Mouse (Mus musculus): Measurements from ENCODE around the gene Grik4.

Gene Grik4

GRCm38 (mm10) chr9:42670619-42671018, 273.7 kb downstream of the Grik4 start:
- no peak for DNase-seq (ENCODE audit: low read depth)

GRCm38 (mm10) chr9:42661481-42661880, 282.8 kb downstream of the Grik4 start:
- no peak for DNase-seq (ENCODE audit: low read depth)

- peak; percentile 2 for DNase-seq (ENCODE audit: low read depth)
Measured at GRCm38 (mm10) chr9:42652756-42653155, 291.5 kb downstream of the Grik4 start.

GRCm38 (mm10) chr9:42652309-42652708, 292.0 kb downstream of the Grik4 start:
- DNase-seq (ENCODE audit: low read depth): no peak

- DNase-seq (ENCODE audit: low read depth): no peak
Measured at GRCm38 (mm10) chr9:42649872-42650271, 294.4 kb downstream of the Grik4 start.

- DNase-seq (ENCODE audit: low read depth): no peak
Measured at GRCm38 (mm10) chr9:42648051-42648450, 296.2 kb downstream of the Grik4 start.

GRCm38 (mm10) chr9:42647596-42647995, 296.7 kb downstream of the Grik4 start:
- DNase-seq (ENCODE audit: low read depth): no peak

- DNase-seq (ENCODE audit: low read depth): no peak
Measured at GRCm38 (mm10) chr9:42646821-42647220, 297.5 kb downstream of the Grik4 start.

- DNase-seq (ENCODE audit: low read depth): no peak
Measured at GRCm38 (mm10) chr9:42645161-42645560, 299.1 kb downstream of the Grik4 start.

GRCm38 (mm10) chr9:42642821-42643220, 301.5 kb downstream of the Grik4 start:
- DNase-seq (ENCODE audit: low read depth): no peak

- DNase-seq (ENCODE audit: low read depth): no peak
Measured at GRCm38 (mm10) chr9:42641550-42642117, 302.7 kb downstream of the Grik4 start.

- no peak for DNase-seq (ENCODE audit: low read depth)
Measured at GRCm38 (mm10) chr9:42636446-42636845, 307.8 kb downstream of the Grik4 start.

- DNase-seq (ENCODE audit: low read depth): no peak
Measured at GRCm38 (mm10) chr9:42631479-42631878, 312.8 kb downstream of the Grik4 start.

GRCm38 (mm10) chr9:42627634-42628033, 316.7 kb downstream of the Grik4 start:
- no peak for DNase-seq (ENCODE audit: low read depth)

- no peak for DNase-seq (ENCODE audit: low read depth)
Measured at GRCm38 (mm10) chr9:42627146-42627545, 317.1 kb downstream of the Grik4 start.

GRCm38 (mm10) chr9:42626226-42626775, 318.0 kb downstream of the Grik4 start:
- DNase-seq (ENCODE audit: low read depth): no peak

- no peak for DNase-seq (ENCODE audit: low read depth)
Measured at GRCm38 (mm10) chr9:42614409-42614808, 329.9 kb downstream of the Grik4 start.

- DNase-seq (ENCODE audit: low read depth): no peak
Measured at GRCm38 (mm10) chr9:42613827-42614226, 330.5 kb downstream of the Grik4 start.

- DNase-seq (ENCODE audit: low read depth): peak; percentile 10
Measured at GRCm38 (mm10) chr9:42612482-42612991, 331.8 kb downstream of the Grik4 start.

- DNase-seq (ENCODE audit: low read depth): no peak
Measured at GRCm38 (mm10) chr9:42601445-42601844, 342.8 kb downstream of the Grik4 start.

- DNase-seq (ENCODE audit: low read depth): no peak
Measured at GRCm38 (mm10) chr9:42597525-42597924, 346.8 kb downstream of the Grik4 start.

GRCm38 (mm10) chr9:42578511-42578910, 365.8 kb downstream of the Grik4 start:
- DNase-seq (ENCODE audit: low read depth): no peak

GRCm38 (mm10) chr9:42578106-42578505, 366.2 kb downstream of the Grik4 start:
- no peak for DNase-seq (ENCODE audit: low read depth)
